Mouse (Mus musculus) fibroblast of lung, adult 2 months (primary cell): ENCODE measurements around the gene Ly6f.
"Not testable (repeated sequence)": the region's sequence is repeated elsewhere in the genome, so short reads cannot be mapped to it uniquely, and the experiment has no call there.

ENCODE experiments used
- DNase-seq: peaks from one replicate; pipeline ENCODE4 v3.0.0-alpha.2; 2011; ENCODE audit warnings: low read depth

Ly6f gene

DNA sequence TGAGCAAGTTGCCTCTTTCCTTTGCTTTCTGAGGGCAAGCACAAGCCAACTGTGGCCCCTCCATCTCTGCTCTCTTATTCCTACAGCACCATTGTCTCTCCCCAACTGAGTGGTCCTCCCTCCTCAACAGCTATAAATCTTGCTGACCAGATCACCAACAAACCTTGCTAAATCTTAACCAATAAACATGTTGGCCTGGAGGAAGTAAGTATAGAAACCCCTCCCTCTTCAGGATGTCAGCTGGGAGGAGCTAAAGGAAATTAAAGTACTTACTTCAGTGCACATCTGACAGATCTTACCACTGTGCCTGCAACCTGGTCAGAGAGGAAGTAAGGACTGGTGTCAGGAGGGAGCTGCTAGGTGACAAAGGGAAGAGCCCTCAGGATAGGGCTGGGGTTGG lies at the start of gene Ly6f:
Gene Ly6f, plus strand, starts transcription at position 301 of the 400 bp plus-strand sequence.
- DNase-seq: no peak

DNA sequence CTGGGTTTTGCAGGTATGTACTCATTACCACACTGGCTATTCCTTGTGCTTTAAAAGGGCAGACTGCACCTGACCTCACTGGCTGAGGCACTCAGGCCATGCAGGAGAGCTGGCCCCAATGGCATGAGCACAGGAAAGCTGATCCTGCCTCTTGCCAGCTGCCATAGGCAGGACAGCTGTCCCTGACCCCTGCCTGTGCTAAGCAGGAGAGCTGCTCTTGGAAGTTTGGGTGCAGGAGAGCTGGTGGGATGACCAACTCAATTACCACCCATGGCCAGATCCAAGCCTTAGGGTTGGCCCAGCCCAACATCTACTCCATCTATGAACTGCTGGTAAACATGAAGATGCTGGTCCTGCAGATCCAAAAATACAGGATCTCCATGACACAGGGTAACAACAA lies 46.3 kb upstream of the Ly6f start:
- DNase-seq: no peak

DNA sequence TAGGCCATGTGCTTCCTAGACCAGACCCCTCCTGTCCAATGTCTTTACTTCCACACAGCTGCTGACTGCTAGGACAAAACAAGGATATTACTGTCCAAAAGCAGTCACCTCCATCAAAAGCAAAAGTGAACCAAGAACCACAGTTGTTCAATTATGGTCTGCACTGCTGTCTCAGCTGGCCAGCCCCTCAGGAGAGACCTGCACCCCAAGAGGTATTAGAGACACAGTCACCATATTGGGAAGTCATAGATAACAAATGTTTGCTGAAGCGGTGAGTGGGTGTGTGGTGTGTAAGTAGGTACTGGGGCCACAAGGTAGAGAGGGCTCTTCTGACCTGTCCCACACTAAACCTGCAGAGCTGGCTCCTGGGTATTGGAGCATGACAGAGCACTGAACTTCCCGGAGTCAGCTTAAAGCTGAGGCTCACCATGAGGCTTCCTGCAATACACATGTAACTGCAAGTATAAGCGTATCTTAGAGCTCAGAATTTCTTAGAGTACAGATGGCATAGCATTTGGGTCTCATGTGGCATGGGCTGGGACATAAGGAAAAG lies 30.4 kb upstream of the Ly6f start:
- DNase-seq: no peak

DNA sequence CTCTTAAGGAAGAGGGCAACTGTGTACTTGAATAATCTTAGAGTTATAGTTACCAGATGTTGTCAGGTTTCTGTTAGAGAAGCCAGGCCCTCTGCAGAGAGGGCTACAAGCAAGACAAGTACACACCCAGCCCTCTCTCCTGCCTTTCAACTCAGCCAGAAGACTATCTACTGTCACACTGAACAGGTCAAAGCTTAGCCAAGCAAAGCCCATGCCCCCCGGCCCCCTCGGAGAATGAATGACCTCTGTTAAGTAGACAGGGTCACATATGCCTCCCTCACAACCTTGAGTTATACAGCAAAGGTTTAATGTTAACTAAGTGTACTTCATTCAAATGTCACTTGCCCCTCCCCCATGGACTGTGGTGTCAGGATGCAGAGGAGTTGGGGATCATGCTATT lies 27.7 kb upstream of the Ly6f start:
- no peak for DNase-seq

DNA sequence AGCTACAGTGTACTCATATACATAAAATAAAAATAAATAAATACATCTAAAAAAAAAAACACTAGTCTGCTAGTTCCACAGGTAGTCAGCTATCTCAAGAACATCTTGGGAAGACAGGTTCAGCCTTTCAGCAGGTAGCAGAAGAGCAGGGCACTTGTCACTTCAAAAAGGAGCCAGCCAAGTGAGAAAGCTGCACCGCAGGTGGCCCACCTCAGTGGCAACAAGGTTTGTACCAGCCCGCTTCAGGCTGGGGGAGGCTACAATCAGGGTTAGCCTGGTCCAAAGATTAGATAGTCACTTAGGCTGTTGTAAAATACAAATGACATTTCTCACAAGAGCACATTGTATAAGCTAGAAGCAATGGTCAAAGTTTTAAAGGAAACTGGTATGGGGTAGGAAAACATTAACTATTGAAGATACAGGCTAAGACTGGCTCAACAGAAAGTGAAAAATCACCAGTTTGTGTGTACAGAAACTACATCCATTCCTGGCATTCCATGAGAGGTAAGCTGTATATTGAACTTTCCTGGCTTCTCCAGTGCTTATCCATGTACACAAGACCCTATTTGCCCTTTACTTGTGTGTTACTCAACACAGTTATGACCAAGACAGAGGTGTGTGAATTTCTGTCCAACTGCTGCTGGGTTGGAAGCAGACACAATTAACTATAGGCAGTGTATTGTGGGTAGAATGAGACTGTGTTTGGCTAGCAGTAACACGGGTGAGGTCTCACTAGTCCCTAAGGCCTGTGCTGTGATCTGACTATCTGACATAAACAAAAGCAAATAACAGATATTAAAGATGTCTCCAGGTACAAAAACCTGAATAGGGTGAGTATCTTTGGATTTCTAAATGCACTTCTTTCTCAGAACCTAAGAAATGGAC lies 25.2 kb upstream of the Ly6f start:
- no peak for DNase-seq

DNA sequence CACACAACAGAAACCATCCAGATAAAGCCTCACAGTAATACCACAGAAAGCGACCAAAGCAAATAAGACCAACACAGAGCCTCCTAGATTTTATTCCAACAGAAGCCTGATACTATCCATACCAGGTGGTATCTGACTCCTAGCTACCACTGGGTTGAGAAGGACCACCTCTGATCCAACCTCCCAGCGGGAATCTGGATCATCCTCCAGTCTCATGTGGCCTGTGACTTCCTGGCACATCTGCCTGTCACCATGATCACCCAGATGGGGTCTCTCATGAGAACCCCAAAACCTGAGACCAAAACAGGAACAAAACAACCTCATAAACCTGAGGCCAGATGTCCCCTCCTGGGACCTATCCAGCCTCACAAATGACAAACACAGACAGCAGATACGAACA lies 13.6 kb upstream of the Ly6f start:
- no peak for DNase-seq

DNA sequence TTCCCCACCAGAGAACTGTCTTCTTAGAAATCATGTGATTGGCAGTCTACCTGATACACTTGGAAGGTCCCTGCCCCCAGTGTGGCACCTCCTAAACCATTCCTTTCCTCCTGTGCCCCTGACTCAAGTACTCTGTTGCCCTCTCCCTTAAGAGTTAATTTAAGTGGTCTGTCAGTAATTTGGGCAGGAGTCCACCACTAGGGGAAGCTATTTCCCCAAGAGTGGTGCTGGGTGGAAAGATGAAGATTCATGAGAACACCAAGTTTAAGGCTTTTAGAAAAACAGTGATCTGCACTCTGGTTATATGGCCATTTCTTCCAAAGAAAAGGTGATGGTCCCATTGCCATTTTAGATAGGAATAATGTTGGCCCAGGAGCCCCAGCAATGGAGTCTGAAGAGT lies 2.4 kb upstream of the Ly6f start:
- DNase-seq: no peak

DNA sequence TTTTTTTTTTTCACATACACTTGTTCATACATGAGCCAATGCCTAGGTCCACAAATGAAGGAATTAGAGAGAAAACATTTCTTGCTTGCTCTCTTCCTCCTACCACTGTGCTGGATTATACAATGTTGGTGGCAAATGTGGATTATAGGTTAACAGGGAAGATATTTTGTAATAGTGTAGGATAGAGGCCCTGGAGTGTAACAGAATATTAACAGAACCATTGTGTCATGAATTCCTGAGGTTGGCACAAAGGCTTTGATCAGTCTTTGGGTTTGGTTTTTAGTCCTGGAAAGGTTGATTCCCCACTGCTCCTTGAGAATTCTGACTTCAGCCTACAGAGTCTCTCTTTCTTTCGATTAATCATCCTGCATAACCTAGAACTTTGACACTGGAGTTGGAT lies 1.6 kb upstream of the Ly6f start:
- no peak for DNase-seq

DNA sequence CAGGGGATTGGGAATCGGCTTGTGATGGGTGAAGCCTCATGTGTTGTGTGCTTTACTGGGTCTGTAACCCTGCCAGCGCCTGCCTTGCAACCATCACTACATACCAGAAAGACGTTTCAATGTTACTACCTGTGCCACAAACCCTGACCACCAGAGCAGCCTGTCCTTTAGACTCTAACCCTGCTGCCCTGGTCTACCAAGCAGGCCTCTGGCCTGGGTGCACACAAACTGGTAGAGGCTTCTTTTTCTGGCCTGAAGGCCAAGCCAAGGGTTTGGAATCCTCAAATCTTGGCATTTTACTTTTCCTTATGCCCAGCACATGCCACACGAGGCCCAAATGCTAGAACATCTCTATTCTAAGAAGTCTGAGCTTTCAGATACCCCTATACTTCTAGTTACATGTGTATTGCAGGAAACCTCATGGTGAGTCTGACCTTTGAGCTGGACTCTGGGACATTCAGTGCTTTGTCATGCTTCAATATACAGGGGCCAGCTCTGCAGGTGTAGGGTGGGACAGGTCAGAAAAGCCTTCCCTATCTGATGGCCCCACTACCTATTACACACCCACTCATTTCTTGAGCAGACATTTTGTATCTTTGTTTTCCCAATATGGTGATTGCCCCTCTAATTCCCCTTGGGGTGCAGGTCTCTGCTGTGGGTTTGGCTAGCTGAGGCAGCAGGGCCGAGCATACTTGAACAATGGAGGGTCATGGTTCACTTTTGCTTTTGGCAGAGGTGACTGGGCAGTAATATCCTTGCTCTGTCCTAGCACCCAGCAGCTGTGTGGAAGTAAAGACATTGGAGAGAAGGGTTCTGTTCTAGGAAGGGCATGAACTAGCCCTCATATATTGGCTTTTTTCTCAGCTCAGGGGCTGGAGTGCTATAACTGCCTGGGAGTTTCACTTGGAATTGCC lies 952 bp downstream of the Ly6f start:
- DNase-seq: no peak

DNA sequence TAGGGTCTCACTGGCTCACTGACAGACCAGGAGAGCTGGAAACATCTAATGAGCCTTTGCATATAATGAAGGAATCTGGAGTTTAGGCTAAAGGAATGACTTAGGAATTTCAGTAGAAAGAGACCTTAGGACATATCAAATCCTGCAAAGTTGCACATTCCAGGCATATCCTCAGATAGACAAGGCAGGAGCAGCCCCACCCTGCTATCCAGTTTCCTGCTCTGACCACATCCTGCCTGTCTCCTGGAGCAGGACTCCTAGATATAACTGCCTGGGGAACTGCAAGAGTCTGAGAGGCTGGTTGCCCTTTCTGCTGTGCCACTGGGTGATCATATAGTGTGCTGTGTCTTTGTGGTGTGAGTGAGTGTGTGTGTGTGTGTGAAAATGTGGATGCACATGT lies 1.9 kb downstream of the Ly6f start:
- DNase-seq: no peak

DNA sequence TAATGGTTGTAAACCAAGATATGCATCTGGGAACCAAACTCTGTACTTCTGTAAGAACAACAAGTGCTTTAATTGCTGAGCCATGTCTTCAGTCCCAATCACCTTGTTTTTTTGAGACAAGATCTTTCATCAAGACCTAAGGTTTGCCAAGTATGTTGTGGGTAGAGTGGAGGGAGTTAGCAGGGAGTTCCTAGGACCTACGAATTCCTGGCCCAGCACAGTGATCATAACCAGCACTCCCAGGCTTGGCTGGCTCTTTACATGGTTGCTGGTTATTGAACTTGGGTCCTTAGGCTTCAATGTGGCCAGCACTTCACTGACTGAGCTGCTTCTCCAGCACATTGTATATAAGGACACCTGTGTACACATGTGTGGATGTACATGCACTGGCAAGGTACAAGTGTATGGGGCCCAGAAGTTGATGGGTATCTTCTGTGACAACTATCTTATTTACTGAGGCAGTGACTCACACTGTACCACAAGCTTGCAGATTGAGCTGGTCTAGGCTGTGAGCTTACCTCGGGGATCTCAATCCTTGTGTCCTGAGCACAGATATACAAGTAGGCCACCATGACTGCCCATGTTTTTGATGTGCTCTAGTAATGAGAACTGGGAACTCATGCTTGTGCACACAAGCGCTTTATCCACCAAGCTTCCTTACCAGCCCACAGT lies 2.6 kb downstream of the Ly6f start:
- no peak for DNase-seq

DNA sequence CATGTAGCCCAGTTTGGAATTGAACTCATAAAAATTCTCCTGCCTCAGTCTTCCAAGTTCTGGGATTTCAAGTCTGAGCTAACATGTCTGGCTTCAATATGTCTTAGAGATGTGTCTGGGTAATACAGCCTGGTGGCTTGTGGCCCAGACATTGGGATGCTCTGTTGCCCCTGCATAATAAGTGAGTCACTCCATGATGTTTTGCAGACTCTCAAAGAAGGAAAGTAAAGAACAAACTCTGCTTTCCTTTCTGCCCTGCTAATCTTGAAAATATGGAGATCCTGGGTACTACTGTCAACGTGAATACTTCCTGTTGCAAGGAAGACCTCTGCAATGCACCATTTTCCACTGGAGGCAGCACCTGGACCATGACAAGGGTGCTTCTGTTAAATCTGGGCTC lies 3.2 kb downstream of the Ly6f start:
- no peak for DNase-seq

DNA sequence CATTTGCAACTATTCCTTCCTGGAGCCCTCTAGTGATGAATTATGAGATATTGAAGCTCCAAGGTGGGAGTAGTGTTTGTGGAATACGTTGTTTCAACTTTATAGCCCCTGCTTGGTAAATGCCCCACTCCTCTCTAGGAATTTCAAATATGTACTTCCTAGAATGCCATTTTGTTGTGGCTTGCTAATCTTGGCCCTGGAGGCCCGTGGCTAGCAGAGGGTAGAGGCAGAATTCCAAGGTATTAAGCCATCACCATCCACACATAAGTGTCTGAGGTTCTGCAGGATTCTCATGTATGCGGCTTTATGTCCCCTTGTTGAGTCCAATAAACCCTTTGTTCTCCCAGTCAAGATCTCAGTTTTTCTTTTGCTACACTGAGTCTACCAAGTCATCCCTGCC lies 3.7 kb downstream of the Ly6f start:
- no peak for DNase-seq

DNA sequence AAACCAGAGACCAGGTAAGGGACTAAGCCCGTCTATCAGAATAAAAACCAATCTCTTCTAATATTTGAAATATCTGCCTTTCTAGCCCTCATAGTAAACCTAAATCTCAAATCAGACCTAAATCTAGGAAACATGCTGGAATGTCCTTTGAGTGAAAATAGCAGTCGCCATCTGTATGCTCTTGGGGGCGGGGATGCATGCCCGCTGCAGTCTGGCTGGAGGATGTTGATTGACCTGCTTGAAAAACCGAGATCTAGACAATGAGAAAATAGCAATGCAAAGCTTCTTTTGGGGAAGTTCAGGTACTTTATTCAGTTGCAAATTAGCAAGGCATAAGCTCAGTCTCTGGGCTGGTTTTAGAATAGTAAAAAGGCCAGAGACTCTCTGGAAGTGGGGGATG lies 13.8 kb downstream of the Ly6f start:
- not testable (repeated sequence) for DNase-seq

DNA sequence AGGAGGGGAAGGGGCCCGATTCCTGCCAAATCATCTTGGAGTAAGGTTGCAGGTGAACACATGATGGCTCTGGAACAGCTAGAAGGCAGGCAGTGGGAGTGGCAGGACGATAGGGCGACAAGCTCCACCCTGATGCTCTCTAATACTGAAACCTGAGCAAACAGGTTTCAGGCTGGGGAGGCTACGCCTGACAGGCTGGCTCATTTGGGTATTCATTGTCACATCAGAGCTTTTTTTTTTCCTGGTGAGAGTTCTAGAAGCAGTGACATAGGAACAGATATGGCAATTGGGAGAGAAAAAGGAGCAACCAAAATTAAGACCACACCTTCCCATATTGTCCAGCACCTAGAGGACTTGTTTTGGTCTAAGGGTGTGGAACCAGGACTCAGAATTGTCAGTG lies 18.3 kb downstream of the Ly6f start:
- not testable (repeated sequence) for DNase-seq

DNA sequence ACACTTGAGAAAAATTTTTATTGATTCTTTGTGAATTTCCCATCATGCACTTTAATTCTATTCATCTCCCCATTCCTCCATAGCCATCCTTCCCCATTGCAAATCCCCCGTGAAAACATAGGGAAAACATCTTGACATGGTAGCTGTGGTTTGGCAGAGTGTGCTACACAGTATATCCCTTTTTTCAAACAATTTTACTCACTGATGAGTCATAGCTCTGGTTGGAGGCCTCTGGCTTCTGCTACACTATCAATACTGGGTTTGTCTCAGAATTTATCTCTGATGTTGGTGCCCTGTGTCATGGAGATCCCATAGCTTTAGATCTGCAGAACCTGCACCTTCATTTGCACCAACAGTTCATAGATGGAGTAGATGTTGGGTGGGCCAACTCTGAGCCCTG lies 24.2 kb downstream of the Ly6f start:
- no peak for DNase-seq

DNA sequence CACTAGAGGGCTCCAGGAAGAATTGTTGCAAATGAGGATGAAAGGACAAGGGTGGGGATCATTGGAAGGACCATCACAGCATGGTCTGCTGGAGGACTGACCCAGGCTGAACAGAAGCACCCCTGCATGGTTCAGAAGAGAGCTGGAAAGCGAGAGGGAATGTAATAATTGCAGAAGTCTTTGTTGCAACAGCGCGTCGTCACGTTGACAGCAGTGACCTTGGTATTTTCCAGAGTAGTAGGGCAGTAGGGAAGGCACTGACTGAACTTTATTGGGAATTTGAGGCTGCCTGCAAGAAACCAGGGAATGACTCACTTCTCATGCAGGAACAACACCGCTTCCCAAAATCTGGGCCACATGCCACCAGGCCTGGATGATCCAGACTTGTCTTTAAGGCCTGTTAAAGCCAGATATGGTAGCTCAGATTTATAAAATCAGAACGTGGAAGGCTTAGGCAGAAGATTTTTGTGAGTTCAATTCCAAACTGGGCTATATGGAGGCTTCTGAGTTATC lies 25.7 kb downstream of the Ly6f start:
- no peak for DNase-seq

DNA sequence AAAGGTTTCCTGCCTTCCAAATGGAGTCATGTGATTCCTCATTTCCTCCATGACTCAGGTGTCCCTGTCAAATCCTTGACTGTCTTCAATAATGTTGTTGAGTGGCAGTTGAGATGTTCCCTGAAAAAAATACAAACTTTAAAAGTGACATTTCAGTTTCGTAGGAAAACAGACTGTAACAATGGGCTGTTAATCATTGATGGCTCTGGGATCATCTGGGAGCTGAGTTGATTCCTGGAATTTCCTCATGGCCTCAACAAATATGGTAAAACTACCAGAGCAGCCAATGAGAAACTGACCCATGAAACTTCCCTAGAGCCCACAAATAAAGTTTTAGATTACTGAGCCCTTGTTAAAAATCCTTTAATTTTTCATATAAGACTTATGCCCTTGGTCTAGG lies 37.9 kb downstream of the Ly6f start:
- DNase-seq: no peak

DNA sequence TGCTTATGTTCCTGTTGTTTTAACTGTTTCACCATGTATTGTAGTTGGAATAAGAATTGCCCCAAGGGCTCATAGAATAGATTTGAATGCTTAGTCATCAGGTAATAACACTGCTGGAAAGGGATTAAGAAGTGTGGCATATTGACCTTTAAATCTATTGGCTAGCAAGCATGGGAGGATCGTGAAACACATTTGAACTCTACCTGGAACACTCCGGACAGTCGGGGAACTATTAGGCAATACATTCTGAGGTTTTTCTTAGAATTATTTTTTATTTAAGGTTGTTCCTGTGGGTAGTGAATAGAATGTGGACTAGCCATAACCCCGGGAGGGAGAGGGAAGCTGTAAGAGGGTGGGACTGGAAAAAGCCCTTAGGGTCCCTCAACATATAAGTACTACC lies 41.0 kb downstream of the Ly6f start:
- DNase-seq: no peak

DNA sequence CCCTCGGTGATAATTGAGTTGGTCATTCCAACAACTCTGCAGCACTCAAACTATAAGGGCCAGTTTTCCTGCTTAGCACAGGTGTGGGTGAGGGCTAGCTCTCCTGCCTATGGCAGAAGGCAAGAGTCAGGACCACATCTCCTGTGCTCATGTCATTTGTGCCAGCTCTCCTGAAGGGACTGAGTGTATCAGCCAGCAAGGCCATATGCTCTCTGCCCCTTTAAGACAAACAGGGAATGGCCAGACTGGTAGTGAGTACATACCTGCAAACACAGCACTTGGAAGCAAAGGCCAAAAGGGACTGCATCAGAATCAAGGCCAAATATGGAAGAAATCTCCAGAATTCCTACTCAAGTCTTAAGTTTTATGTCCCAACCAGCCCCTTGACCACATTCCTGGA lies 41.7 kb downstream of the Ly6f start:
- no peak for DNase-seq

DNA sequence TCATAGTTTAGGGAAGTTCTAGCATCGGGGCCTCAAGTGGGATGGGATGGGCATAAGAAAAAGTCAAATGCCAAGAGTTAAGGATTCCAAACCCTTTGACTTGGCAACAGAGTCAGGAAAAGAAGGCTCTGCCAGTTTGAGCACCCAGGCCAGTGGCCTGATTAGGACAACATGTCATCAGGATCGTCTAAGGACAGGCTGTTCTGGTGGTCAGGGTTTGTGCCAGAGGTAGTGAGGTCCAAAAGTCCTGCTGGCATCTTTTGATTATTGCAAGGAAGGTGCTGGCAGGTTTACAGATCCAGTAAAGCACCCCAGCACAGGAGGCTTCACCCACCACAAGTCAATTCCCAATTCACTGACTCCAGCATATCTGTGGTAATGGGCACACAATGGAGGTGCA lies 46.2 kb downstream of the Ly6f start:
- no peak for DNase-seq

DNA sequence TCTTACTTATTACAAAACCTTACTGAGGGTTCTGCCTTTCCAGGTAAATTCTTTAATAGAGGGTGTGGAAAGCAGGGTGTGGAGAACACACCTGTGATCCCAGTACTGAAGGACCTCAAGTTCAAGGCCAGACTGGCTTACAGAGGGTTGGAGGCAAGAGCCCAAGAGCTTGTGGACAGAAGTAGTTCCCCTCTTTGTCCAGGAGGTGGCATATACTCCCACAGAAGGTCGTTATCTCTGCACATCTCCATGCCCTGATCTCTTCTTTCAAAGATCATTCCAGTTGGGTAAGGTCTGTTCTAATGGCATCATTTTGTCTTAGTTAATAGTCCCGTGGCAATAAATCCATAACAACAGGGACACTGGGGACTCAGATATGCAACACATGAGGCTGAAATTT lies 49.0 kb downstream of the Ly6f start:
- no peak for DNase-seq
